Mouse (Mus musculus) kidney, embryonic 16.5 days (tissue): ENCODE measurements around the gene Dtl. TPM values are rescaled to one million over a fixed set of nuclear protein-coding genes. Genes with fewer than 3 reads are reported as not detected.

ENCODE experiments used
- ATAC-seq: fragments of 200-750 bp; cut with Nextera tagmentation; 2 replicates; pipeline ENCODE4 v1.8.0; 2017; ENCODE audit warnings: moderate TSS enrichment; ENCODE audit not compliant: low FRiP score, low TSS enrichment
- H3K27ac ChIP-seq: fragments of 300-500 bp; sonication (generic); 2 replicates; pipeline ENCODE4 v1.5.1; 2014; ENCODE audit warnings: low read length
- H3K27me3 ChIP-seq: fragments of 300-500 bp; sonication (generic); 2 replicates; pipeline ENCODE4 v1.6.1; 2014; ENCODE audit warnings: low read length, control low read depth, mixed read lengths; ENCODE audit not compliant: insufficient read depth
- H3K36me3 ChIP-seq: fragments of 300-500 bp; sonication (generic); 2 replicates; pipeline ENCODE4 v1.6.1; 2014; ENCODE audit warnings: low read length, control low read depth, mixed read lengths; ENCODE audit not compliant: insufficient read depth
- H3K4me1 ChIP-seq: fragments of 300-500 bp; sonication (generic); 2 replicates; pipeline ENCODE4 v1.6.1; 2014; ENCODE audit warnings: low read length, control low read depth, mixed read lengths; ENCODE audit not compliant: insufficient read depth
- H3K4me2 ChIP-seq: fragments of 300-500 bp; sonication (generic); replicated peaks from 2 replicates; pipeline ENCODE4 v1.6.1; 2014; ENCODE audit warnings: low read depth, low read length
- H3K4me3 ChIP-seq: fragments of 300-500 bp; sonication (generic); 2 replicates; pipeline ENCODE4 v1.5.1; 2014; ENCODE audit warnings: mild to moderate bottlenecking, low read length
- H3K9ac ChIP-seq: fragments of 300-500 bp; sonication (generic); replicated peaks from 2 replicates; pipeline ENCODE4 v1.6.1; 2014; ENCODE audit warnings: low read length
- H3K9me3 ChIP-seq: fragments of 300-500 bp; sonication (generic); 2 replicates; pipeline ENCODE4 v1.6.1; 2016; ENCODE audit warnings: low read length, control low read depth
- WGBS: fragments of 180-500 bp; shearing (Covaris S2); extraction: QIAGEN DNeasy Blood & Tissue Kit; methylation state at CpG from one replicate; pipeline ENCODE4 v1.1.7; 2014; 5-methylcytosine and 5-hydroxymethylcytosine counted together
- polyA plus RNA-seq: library from polyadenylated mRNA; unstranded; fragments of >200 nt; fragmentation: Nextera tagmentation; extraction: Ambion mirVana; gene quantifications from 2 replicates; pipeline ENCODE4 v1.2.1, GENCODE M21; 2015

The Dtl gene
- polyA plus RNA-seq, 1 experiment from 2014 or later: 53.3 TPM

- no peak overlapping the region for H3K27ac ChIP-seq
- 50% methylated on average over 2 of the region's 2 CpGs for WGBS
- no peaks in the 10 kb centered on the region for H3K9me3 ChIP-seq
Measured at GRCm38 (mm10) chr1:191494303-191494655, 81.1 kb downstream of the Dtl start.

GRCm38 (mm10) chr1:191493476-191494302 lies 81.7 kb downstream of the Dtl start:
- H3K36me3 ChIP-seq: no peaks in the 10 kb centered on the region
- ATAC-seq: no peak
- H3K9ac ChIP-seq: no peak overlapping the region
- no peak overlapping the region for H3K4me3 ChIP-seq
- H3K9me3 ChIP-seq: no peaks in the 10 kb centered on the region
- H3K4me1 ChIP-seq: peaks cover 3% of the 10 kb centered on the region; the same call in 1 of the 2 replicates
- no peak overlapping the region for H3K4me2 ChIP-seq
- no peak overlapping the region for H3K27ac ChIP-seq
- WGBS: 72% methylated on average over 13 of the region's 13 CpGs
- no peaks in the 10 kb centered on the region for H3K27me3 ChIP-seq

More at GRCm38 (mm10) chr1:191494303-191494655, 81.1 kb downstream of the Dtl start:
- Histone ChIP-seq H3K4me3 (no peak overlapping the region), H3K27me3 (no peaks in the 10 kb centered on the region), H3K4me1 (peaks cover 3% of the 10 kb centered on the region; the same call in 1 of the 2 replicates), H3K4me2 (no peak overlapping the region), H3K9ac (no peak overlapping the region), H3K36me3 (no peaks in the 10 kb centered on the region)
- no peak for ATAC-seq

GRCm38 (mm10) chr1:191490446-191490845 lies 84.9 kb downstream of the Dtl start:
- Histone ChIP-seq H3K27me3 (no peaks in the 10 kb centered on the region), H3K27ac (no peak overlapping the region), H3K36me3 (no peaks in the 10 kb centered on the region), H3K4me3 (no peak overlapping the region), H3K4me1 (peaks cover 3% of the 10 kb centered on the region; the same call in 1 of the 2 replicates), H3K9me3 (no peaks in the 10 kb centered on the region), H3K9ac (no peak overlapping the region), H3K4me2 (no peak overlapping the region)
- 48% methylated on average over 7 of the region's 7 CpGs for WGBS
- no peak for ATAC-seq

Other genes starting within 250 kb of the Dtl start
- 26.4 TPM in 2 replicates for gene Tmem206, start 249.6 kb downstream of the Dtl start, polyA plus RNA-seq
- gene Ppp2r5a, start 172.3 kb downstream of the Dtl start, polyA plus RNA-seq: 15.7 and 18.8 TPM in 2 replicates
- gene Ints7, start 92 bp upstream of the Dtl start, polyA plus RNA-seq: 63.7 and 70.9 TPM in 2 replicates
- 13.6 and 14.7 TPM in 2 replicates for gene Lpgat1, start 142.3 kb upstream of the Dtl start, polyA plus RNA-seq
- 50.8 and 52.3 TPM in 2 replicates for gene Nek2, start 245.9 kb upstream of the Dtl start, polyA plus RNA-seq